Mouse (Mus musculus) gastrocnemius, adult 2 months (tissue): ENCODE results near the gene Abca2. TPM values are rescaled to one million over a fixed set of nuclear protein-coding genes. Genes with fewer than 3 reads are reported as not detected.

Source experiments
- DNase-seq: peaks from one replicate; pipeline ENCODE4 v3.0.0; 2022
- H3K27ac ChIP-seq: fragments of 200-600 bp; 2 replicates; pipeline ENCODE4 v1.8.1; 2022; ENCODE audit warnings: mild to moderate bottlenecking
- H3K4me3 ChIP-seq: fragments of 200-600 bp; 2 replicates; pipeline ENCODE4 v1.8.1; 2022; ENCODE audit warnings: mild to moderate bottlenecking, moderate library complexity
- CTCF ChIP-seq: fragments of 200-600 bp; IDR thresholded peaks from 2 replicates; pipeline ENCODE4 v1.8.1; 2022; ENCODE audit warnings: antibody characterized with exemption, mild to moderate bottlenecking, moderate library complexity
- intact Hi-C: fragments of 180-260 bp; cut with DNase I; formaldehyde crosslinking; loops from one replicate; pipeline ENCODE4 v1.15.1; 2025
- total RNA-seq, 2 experiments: library from RNA; stranded (reverse); gene quantifications; 2 replicates each; pipeline ENCODE4 v1.2.3; 2021

Gene Abca2
- total RNA-seq, 2 experiments from 2014 or later = 15.1 to 15.3 TPM

DNA sequence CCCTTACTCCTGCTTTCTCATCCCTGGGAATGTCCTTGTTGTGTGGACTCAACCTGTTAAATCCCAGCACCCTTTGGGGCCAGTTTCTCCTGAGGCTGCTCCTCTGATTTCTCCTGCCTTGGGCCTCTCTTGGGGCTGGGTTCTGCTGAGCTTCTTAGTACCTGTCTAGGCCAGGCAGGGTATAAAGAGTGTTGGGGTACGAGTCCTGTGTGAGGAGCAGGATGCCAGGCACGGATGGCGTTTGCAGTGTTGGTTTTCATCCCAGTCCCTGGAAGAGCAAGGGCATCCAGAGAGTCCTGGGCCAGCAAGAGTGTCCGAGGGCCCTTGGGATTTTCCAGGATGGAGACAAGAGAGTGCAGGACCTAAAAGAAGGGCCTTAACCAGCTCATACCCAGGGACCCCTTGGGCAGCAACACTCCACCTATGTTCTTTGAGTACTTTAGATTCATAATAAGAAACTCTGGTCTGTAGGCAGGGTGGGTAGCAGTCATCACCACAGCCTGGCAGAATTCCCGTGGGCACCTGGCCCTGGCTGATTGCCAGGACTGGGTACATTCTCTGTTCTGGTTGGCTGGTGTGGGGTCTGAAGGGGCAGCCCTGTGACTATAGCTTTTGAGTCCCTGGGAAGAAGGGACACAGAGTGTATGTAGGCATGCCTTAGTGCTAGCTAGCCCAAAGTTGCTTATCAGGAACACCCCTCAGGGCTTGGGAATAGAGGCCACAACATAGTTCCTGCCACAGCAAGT lies 1.1 kb downstream of the Abca2 start:
- intact Hi-C loops = no loop called here
- DNase-seq = peak; percentile 30
- Histone ChIP-seq H3K4me3 (peak overlapping the region; percentile 95), H3K27ac (no peak overlapping the region; the same call in 1 of the 2 replicates)
- TF ChIP-seq CTCF = no peak

DNA sequence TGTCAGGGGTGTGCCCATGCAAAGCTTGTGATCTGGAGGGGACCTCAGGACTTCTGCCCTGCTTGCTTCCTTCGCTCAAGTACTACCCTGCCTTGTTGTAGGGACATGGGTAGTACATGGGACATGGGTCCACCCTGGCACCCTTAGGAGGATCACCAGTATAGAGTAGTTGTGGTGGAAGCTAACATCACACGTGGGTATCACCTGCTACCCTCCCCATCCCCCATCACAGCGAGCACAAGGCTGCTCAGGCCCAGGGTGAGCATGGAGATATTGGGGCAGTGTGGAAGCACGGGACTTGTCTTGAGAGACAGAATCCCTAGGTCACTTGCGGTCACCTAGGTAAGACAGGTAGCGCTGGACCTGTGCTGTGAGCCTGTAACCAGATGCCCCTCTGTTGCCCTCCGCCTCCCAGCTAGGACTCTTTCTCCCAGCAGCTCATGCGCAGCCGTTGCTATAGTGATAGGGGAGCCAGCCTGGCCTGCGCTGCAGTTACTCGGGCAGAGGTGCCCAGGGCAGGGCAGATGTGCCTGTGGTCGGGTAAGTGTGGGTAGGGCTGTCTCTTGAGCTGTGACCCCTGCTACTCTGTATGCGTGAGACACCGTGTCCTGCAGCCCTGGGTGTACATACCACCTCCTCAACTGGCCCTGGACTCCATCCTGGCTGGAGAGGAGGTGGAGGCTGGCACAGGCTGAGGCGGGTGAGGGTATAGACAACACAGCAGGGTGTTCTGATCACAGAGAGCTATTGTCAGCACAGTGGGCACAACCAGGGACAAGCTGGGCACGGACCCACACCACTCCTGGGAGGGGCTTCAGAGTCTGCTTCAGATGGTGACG lies 2.1 kb downstream of the Abca2 start:
- Histone ChIP-seq H3K27ac (no peak overlapping the region), H3K4me3 (no peak overlapping the region)
- peak; percentile 13 for DNase-seq
- intact Hi-C loops = no loop called here
- TF ChIP-seq CTCF = no peak

DNA sequence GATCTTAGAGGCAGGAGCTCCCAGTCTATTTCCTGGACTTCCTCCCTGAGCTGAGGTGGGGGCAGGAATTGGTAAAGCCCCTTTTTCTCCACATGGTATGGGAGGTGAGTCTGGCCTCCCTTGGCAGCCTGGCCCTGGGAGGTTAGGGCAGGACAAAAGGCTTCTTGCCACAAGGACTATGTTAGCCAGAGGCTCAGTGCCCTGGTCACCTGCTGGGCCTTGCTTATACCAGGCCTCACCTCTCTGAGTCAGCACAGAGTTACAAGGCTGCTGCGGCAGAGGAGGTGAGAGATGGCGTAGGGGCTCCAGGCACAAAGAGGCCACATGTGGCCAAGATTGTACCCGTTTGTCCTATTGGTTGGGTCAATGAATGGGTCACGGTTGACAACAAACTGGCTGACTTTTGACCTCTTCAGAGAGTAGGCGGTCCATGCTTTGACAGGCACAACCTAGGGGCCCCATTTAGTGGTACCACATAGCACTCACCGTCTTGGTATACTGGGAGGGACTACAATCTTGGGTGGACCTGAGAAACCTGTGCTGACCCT lies 2.9 kb downstream of the Abca2 start:
- Histone ChIP-seq H3K27ac (no peak overlapping the region), H3K4me3 (no peak overlapping the region)
- intact Hi-C loops = no loop called here
- peak; percentile 14 for DNase-seq
- no peak for TF ChIP-seq CTCF

DNA sequence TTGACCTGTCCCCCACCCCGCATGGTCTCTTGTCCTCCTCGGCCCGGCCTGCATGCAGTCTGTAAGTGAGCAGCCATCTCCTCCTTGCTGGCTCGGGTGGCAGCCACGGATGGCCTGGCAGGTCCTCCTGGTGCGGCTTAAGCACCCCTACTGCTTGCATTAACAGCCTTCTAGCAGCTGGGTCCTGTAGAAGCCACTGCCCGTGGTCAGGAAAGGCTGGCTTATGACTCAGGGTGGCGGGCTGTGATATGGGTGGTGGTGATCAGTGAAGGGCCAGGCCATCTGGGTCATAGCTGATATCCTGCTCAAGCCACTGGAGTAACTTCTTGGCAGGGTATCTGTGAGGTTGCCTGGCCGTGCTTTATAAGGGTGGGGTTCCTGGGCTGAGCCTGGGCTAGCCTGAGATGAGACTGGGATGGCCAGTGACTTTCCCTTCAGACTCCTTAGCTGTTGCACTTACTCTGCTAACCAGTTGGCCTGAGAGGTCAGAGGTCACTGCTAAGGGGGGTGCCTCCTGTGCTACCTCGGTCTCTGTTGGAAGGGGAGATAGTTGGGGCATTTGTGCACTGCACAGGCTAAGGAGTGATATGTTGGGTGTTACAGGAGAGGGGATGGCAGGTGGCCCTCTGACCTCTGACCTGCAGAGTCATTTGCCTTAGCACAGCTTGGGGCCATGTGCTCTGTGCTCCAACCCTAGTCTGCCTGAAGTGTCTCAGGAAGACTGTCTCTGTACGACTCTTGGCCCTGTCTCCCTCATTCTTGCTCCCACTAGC lies 4.0 kb downstream of the Abca2 start:
- peak; percentile 18 for DNase-seq
- intact Hi-C loops = no loop called here
- TF ChIP-seq CTCF = no peak
- H3K27ac ChIP-seq = no peak overlapping the region
- no peak overlapping the region for H3K4me3 ChIP-seq

DNA sequence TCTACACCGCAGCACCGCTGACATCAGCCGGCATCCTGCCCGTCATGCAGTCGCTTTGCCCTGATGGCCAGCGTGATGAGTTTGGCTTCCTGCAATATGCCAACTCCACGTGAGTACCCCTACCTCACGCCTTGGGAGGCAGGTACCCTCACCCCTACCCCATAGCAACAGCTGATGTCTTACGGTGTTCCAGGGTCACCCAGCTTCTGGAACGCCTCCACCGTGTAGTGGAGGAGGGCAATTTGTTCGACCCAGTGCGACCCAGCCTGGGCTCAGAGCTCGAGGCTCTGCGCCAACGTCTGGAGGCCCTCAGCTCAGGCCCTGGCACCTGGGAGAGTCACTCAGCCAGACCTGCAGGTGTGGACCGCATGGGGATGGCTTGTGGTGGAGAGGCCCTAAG lies 4.6 kb downstream of the Abca2 start:
- Histone ChIP-seq H3K27ac (no peak overlapping the region), H3K4me3 (no peak overlapping the region)
- TF ChIP-seq CTCF = no peak
- intact Hi-C loops = no loop called here
- peak; percentile 14 for DNase-seq

DNA sequence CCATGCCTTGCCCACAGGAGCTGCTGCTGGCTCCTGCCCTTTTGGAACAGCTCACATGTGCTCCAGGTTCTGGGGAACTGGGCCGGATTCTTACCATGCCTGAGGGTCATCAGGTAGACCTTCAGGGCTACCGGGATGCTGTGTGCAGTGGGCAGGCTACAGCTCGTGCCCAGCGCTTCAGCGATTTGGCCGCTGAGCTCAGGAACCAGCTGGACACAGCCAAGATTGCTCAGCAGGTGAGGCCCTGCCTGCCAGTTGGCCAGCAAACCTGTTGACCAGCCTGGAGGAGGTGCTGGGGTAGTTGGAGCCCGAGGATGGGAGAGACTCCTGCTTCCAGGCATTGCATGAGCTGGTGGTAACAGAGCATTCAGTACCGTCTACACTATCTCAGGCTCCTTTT lies 5.8 kb downstream of the Abca2 start:
- intact Hi-C loops = no loop called here
- H3K4me3 ChIP-seq = no peak overlapping the region
- no peak overlapping the region for H3K27ac ChIP-seq
- DNase-seq = peak; percentile 10
- TF ChIP-seq CTCF = no peak

DNA sequence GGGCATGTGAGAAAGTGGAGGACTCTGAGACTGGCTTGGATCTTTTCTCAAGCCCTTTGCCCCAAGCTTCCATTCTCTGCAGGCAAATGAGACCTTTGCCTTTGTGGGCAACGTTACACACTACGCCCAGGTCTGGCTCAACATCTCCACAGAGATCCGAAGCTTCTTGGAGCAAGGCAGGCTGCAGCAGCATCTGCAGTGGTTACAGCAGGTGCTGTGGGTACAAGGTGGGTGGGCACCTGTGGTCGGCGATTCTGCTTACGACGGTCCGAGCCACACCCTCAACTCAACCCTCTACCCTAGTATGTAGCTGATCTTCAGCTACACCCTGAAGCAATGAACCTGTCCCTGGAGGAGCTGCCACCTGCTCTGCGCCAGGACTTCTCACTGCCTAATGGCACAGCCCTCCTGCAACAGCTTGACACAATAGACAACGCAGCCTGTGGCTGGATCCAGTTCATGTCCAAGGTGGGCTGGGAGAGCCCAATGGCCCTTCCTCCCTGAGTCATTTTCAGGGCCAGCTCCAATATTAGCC lies 7.8 kb downstream of the Abca2 start:
- intact Hi-C loops = no loop called here
- no peak overlapping the region for H3K27ac ChIP-seq
- TF ChIP-seq CTCF = no peak
- no peak for DNase-seq
- H3K4me3 ChIP-seq = no peak overlapping the region

DNA sequence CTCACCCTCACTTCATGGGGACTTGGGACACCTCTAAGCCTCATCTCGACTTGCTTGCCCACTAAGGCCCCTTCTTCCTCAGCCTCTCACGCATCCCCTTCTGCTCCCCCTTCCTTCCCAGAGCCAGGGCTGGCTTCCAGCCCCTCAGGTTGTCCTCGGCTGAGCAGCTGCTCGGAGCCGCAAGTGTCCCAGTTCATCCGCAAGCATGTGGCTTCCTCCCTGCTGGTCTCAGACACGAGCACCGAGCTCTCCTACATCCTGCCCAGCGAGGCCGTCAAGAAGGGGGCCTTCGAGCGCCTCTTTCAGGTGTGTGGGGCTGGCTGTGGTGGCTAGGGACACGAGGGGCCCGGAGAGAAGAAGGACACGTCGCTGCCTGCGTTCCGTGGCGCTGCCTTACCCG lies 12.6 kb downstream of the Abca2 start:
- intact Hi-C loops = no loop called here
- DNase-seq = peak; percentile 14
- Histone ChIP-seq H3K4me3 (no peak overlapping the region), H3K27ac (no peak overlapping the region)
- no peak for TF ChIP-seq CTCF

DNA sequence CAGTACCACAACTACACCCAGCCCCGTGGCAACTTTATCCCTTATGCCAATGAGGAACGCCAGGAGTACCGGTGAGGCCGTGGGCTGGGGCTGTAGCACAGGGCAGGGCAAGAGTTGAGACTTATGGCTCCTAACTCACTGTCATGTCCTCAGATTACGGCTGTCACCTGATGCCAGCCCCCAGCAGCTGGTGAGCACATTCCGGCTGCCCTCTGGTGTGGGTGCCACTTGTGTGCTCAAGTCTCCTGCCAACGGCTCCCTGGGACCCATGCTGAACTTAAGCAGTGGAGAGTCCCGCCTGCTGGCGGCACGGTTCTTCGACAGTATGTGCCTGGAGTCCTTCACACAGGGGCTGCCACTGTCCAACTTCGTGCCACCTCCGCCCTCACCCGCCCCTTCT lies 14.2 kb downstream of the Abca2 start:
- intact Hi-C loops = no loop called here
- no peak for DNase-seq
- Histone ChIP-seq H3K27ac (no peak overlapping the region), H3K4me3 (no peak overlapping the region)
- TF ChIP-seq CTCF = no peak

DNA sequence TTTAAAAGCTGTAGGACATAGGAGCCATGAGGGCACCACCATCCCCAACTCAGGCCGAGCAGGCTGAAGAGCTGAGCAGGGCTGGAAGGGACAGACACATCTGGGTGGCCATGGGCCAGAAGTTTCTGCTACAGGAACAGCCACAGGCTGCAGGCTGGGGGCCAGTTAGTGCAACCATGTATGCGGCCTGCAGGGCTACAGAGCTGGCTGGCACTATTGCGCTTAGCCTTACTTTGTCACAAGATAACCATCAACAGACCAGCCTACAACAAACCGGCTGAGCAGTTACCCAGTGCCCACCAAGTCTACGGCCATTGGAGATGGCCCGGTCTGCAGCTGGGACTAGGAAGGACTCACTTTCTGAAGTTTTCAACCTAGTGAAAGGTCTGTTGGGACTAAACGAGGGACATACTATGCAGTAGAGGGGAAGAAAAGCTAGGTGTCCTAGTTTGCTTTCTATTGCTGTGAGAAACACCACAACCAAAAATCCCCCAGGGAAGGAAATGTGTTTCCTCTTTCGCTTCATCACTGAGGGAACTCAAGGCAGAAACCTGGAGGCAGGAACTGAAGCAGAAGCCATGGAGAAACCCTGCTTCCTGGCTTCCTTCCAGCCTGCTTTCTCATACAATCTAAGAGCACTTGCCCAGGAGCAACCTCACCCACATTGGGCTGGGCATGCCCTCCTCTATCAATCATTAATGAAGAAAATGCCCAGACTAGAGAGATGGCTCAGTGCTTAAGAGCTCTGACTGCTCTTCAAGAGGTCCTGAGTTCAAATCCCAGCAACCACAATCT lies 22.5 kb downstream of the Abca2 start:
- DNase-seq = peak; percentile 19
- no peak overlapping the region for H3K27ac ChIP-seq
- H3K4me3 ChIP-seq = no peak overlapping the region
- no peak for TF ChIP-seq CTCF
- intact Hi-C loops = no loop called here

DNA sequence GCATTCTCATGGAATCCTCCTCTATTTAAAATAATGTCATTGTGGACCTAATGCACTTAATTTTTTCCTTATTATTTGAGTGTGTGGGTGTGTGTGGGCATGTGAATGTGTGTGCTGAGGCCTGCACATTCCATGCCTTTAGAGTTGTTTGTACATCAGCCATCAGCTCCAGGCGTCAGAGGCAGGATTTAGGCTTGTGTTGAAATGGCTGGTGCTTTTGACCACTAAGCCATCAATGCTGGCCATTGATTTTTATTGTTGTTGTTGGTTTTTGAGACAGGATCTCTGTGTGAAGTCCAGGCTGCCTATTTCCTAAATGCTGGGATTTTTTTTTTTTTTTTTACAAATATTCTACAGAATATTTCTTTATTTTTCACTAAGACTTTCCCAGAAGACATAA lies 24.4 kb downstream of the Abca2 start:
- no peak for DNase-seq
- no peak overlapping the region for H3K4me3 ChIP-seq
- intact Hi-C loops = no loop called here
- H3K27ac ChIP-seq = no peak overlapping the region
- no peak for TF ChIP-seq CTCF
